Mouse (Mus musculus) liver, embryonic 13.5 days (tissue): ENCODE data around the gene Bcl11b. TPM values are rescaled to one million over a fixed set of nuclear protein-coding genes. Genes with fewer than 3 reads are reported as not detected.

Experiments used
- ATAC-seq: fragments of 200-750 bp; cut with Nextera tagmentation; 2 replicates; pipeline ENCODE4 v1.8.0; 2017; ENCODE audit warnings: low read depth, mild to moderate bottlenecking, moderate number of reproducible peaks, moderate library complexity
- DNase-seq: peaks from one replicate; pipeline ENCODE4 v3.0.0; 2022
- H3K27ac ChIP-seq: fragments of 300-500 bp; sonication (generic); 2 replicates; pipeline ENCODE4 v1.5.1; 2015; ENCODE audit warnings: moderate library complexity, mild to moderate bottlenecking, inconsistent platforms
- H3K27me3 ChIP-seq: fragments of 300-500 bp; sonication (generic); 2 replicates; pipeline ENCODE4 v1.6.1; 2015; ENCODE audit warnings: mild to moderate bottlenecking, inconsistent platforms
- H3K36me3 ChIP-seq: fragments of 300-500 bp; sonication (generic); 2 replicates; pipeline ENCODE4 v1.6.1; 2015; ENCODE audit warnings: mild to moderate bottlenecking, inconsistent platforms
- H3K4me1 ChIP-seq: fragments of 300-500 bp; sonication (generic); replicated peaks from 2 replicates; pipeline ENCODE4 v1.6.1; 2015; ENCODE audit warnings: inconsistent platforms
- H3K4me2 ChIP-seq: fragments of 300-500 bp; sonication (generic); 2 replicates; pipeline ENCODE4 v1.6.1; 2015; ENCODE audit warnings: inconsistent platforms, mild to moderate bottlenecking, moderate library complexity
- H3K4me3 ChIP-seq: fragments of 300-500 bp; sonication (generic); replicated peaks from 2 replicates; pipeline ENCODE4 v1.5.1; 2015; ENCODE audit warnings: mild to moderate bottlenecking, inconsistent platforms
- H3K9ac ChIP-seq: fragments of 300-500 bp; sonication (generic); 2 replicates; pipeline ENCODE4 v1.6.1; 2015; ENCODE audit warnings: mild to moderate bottlenecking, inconsistent platforms
- H3K9me3 ChIP-seq: fragments of 300-500 bp; sonication (generic); replicated peaks from 2 replicates; pipeline ENCODE4 v1.6.1; 2016; ENCODE audit warnings: inconsistent platforms
- WGBS: fragments of 180-500 bp; shearing (Covaris S2); methylation state at CpG from one replicate; pipeline ENCODE4 v1.1.7; 2015; ENCODE audit not compliant: insufficient replicate concordance; 5-methylcytosine and 5-hydroxymethylcytosine counted together
- polyA plus RNA-seq: library from polyadenylated mRNA; unstranded; fragments of >200 nt; fragmentation: Nextera tagmentation; extraction: Ambion mirVana; gene quantifications from 2 replicates; pipeline ENCODE4 v1.2.1, GENCODE M21; 2015

The Bcl11b gene
- polyA plus RNA-seq, 1 experiment from 2014 or later, result 0.08 TPM

- DNase-seq (no peak), ATAC-seq (no peak)
- Histone ChIP-seq H3K27ac (no peak overlapping the region), H3K36me3 (no peaks in the 10 kb centered on the region), H3K4me2 (no peak overlapping the region), H3K4me1 (peaks cover 8% of the 10 kb centered on the region; the same call in 1 of the 2 replicates), H3K4me3 (no peak overlapping the region), H3K9ac (no peak overlapping the region), H3K27me3 (peaks cover 78% of the 10 kb centered on the region), H3K9me3 (no peaks in the 10 kb centered on the region)
- 43% methylated on average over 8 of the region's 8 CpGs for WGBS
Measured at GRCm38 (mm10) chr12:107978736-107979255, 24.6 kb downstream of the Bcl11b start.

DNA sequence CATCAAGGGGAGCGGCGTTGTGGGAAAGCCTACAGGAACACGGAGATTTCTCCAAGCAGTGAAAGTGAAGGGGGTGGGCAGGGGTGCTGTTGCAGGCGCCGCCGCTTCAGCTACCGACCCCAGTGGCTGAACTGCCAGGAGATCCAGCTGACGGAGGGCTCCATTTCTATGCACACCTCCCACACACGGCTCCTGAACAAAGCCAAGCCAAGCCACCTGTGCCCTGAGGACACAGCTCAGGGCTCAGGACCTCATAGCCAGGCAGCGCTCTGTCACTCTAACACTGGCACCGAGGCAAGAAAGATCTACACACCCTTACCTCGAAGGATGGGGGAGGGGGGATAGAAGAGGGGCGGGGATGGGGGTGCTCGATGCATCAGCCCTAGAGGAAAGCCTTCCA, 25.3 kb downstream of the Bcl11b start:
- Histone ChIP-seq H3K27me3 (peaks cover 78% of the 10 kb centered on the region), H3K4me3 (no peak overlapping the region), H3K27ac (no peak overlapping the region), H3K36me3 (no peaks in the 10 kb centered on the region), H3K4me1 (peaks cover 8% of the 10 kb centered on the region; the same call in 1 of the 2 replicates), H3K4me2 (no peak overlapping the region), H3K9ac (no peak overlapping the region), H3K9me3 (no peaks in the 10 kb centered on the region)
- WGBS, result 8% methylated on average over 14 of the region's 14 CpGs
- DNase-seq (no peak), ATAC-seq (no peak)

DNA sequence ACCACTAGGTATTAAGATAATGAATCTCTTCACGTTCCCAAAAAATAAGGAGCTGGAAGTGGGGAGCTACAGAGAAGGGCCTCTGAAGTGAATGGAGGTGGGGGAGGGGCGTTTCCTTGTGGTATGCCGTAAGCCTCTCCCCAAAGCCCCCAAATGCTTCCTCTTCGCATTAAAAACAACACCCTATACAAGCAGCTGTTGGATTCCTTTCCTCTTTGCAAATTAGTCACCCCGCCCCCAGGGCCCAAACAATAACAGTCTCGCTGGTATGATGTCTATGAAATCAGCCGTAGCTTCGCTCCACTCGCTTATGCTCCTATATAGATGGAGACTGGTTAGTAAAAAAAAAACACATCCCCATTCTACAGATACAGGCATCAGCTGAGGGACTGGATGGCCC, 25.9 kb downstream of the Bcl11b start:
- DNase-seq (no peak), ATAC-seq (no peak)
- Histone ChIP-seq H3K36me3 (no peaks in the 10 kb centered on the region), H3K9me3 (no peaks in the 10 kb centered on the region), H3K9ac (no peak overlapping the region), H3K4me2 (no peak overlapping the region), H3K27ac (no peak overlapping the region), H3K4me1 (peaks cover 8% of the 10 kb centered on the region; the same call in 1 of the 2 replicates), H3K4me3 (no peak overlapping the region), H3K27me3 (peaks cover 76% of the 10 kb centered on the region)
- WGBS, result 7% methylated on average over 9 of the region's 9 CpGs

- no peak overlapping the region for H3K4me3 ChIP-seq
- DNase-seq (no peak), ATAC-seq (no peak)
- H3K9ac ChIP-seq, result no peak overlapping the region
- H3K4me1 ChIP-seq, result peaks cover 8% of the 10 kb centered on the region; the same call in 1 of the 2 replicates
- H3K4me2 ChIP-seq, result no peak overlapping the region
- H3K27me3 ChIP-seq, result peaks cover 72% of the 10 kb centered on the region
- no peaks in the 10 kb centered on the region for H3K36me3 ChIP-seq
- WGBS, result 12% methylated on average over 8 of the region's 8 CpGs
- no peak overlapping the region for H3K27ac ChIP-seq
- no peaks in the 10 kb centered on the region for H3K9me3 ChIP-seq
Measured at GRCm38 (mm10) chr12:107977086-107977485, 26.3 kb downstream of the Bcl11b start.

DNA sequence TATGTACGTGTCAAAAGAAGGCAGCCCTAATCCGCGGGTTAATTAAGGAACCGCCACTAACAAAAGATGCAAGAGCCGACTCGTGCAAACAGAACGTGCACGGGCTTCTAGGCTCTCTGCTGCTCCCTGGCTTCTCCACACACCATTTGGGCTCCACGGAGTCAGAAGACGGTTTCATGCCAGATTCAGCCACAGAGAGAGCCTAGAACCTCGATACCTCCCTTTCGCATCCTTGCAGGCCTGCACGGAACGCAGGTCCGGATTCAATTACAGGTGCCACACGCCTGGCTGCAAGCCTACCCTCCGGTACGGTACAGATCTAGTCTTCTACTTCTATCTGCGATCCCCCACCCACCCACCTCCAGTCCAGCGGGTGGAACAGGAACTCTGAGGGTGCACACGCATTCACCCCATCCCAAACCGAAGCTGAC, 26.8 kb downstream of the Bcl11b start:
- no peak overlapping the region for H3K27ac ChIP-seq
- peaks cover 67% of the 10 kb centered on the region for H3K27me3 ChIP-seq
- WGBS, result 25% methylated on average over 22 of the region's 22 CpGs

DNA sequence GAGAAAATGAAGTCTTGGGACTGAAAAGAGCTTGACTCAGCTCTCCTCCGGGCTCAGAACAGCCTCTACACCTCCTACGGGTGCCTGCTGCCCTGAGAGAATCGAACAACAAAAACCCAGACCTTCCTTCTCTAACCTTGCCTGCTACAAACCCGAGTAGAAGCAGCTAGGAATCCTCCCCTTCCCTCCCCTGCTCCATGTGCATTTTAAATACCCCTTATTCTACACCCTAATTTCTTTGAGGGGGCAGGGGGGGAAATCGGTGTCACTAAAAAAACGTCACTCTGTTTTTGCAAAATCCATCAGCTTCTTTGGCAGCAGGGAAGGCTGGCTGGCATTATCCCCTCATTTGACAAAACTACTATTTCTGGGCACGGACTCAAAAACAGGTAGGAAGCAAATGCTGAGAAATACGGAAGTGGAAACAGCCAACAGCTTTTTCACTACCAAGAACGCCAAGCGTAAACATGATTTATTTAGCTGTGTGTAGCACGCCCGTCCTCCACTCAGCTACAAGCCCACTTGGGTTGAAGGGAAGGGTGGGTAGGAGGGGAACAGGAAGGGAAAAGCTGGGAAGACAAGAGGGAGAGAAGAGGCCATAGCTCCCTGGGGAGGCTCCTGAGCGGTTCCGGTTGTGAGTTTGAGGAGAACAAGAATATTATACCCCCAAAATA, 27.4 kb downstream of the Bcl11b start:
- 23% methylated on average over 14 of the region's 14 CpGs for WGBS
- H3K4me3 ChIP-seq, result no peak overlapping the region
- H3K9ac ChIP-seq, result no peak overlapping the region
- H3K4me2 ChIP-seq, result no peak overlapping the region
- H3K4me1 ChIP-seq, result peaks cover 8% of the 10 kb centered on the region; the same call in 1 of the 2 replicates
- no peak overlapping the region for H3K27ac ChIP-seq
- H3K9me3 ChIP-seq, result no peaks in the 10 kb centered on the region
- DNase-seq (no peak), ATAC-seq (no peak)
- H3K36me3 ChIP-seq, result no peaks in the 10 kb centered on the region
- H3K27me3 ChIP-seq, result peaks cover 61% of the 10 kb centered on the region

More for the DNA sequence above, 26.8 kb downstream of the Bcl11b start:
- Histone ChIP-seq H3K36me3 (no peaks in the 10 kb centered on the region), H3K4me1 (peaks cover 8% of the 10 kb centered on the region; the same call in 1 of the 2 replicates), H3K4me2 (no peak overlapping the region), H3K9me3 (no peaks in the 10 kb centered on the region), H3K4me3 (no peak overlapping the region), H3K9ac (no peak overlapping the region)
- DNase-seq (no peak), ATAC-seq (no peak)

DNA sequence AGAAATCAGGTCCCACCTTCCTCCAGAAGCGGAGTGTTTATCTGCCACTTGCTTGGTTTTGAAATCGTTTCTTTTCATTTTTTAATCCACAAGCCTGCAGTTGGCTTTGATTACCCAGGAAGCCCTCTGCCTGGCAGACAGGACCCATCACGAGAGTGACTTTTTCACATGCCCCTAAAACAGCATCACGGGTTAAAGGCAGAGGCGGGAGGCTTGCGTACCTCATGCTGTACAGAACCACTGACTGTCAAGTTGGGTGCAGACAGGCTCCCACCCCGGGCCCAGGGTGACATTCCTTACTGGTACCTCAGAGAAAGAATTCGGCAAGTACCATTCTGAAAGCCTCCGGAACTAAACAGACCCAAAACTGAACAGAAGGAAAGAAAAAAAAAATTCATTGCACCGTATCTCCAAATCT, 27.9 kb downstream of the Bcl11b start:
- no peak overlapping the region for H3K9ac ChIP-seq
- no peak for DNase-seq
- H3K9me3 ChIP-seq, result no peaks in the 10 kb centered on the region
- no peak overlapping the region for H3K4me3 ChIP-seq
- ATAC-seq, result no peak
- H3K4me1 ChIP-seq, result peaks cover 5% of the 10 kb centered on the region; the same call in 1 of the 2 replicates
- no peaks in the 10 kb centered on the region for H3K36me3 ChIP-seq
- peaks cover 56% of the 10 kb centered on the region for H3K27me3 ChIP-seq
- no peak overlapping the region for H3K27ac ChIP-seq
- no peak overlapping the region for H3K4me2 ChIP-seq
- WGBS, result 62% methylated on average over 10 of the region's 10 CpGs

DNA sequence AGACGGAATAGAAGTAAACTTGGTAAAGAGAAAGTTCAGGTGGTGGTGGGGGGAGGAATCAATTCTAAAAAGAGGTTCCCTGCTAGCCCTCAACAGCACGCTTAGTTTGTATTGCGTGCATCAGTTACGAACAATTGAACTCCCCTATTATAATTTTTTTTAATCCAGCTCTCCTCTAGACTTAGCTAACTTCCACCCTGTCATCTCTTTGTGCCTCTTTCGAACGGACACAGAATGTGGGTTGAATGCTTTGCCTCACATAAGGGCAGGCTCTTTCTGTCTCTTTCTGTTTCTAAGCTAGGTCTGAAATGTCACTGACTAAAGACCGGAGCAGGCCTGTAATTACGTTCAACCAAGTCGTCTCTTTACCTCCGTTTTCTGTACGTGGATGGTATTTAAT, 28.9 kb downstream of the Bcl11b start:
- Histone ChIP-seq H3K9ac (no peak overlapping the region), H3K9me3 (no peaks in the 10 kb centered on the region; the same call in 1 of the 2 replicates), H3K27ac (no peak overlapping the region), H3K4me2 (no peak overlapping the region), H3K36me3 (no peaks in the 10 kb centered on the region), H3K4me3 (no peak overlapping the region), H3K27me3 (peaks cover 46% of the 10 kb centered on the region), H3K4me1 (no peaks in the 10 kb centered on the region)
- WGBS, result 75% methylated on average over 11 of the region's 11 CpGs
- DNase-seq, result no peak
- no peak for ATAC-seq

DNA sequence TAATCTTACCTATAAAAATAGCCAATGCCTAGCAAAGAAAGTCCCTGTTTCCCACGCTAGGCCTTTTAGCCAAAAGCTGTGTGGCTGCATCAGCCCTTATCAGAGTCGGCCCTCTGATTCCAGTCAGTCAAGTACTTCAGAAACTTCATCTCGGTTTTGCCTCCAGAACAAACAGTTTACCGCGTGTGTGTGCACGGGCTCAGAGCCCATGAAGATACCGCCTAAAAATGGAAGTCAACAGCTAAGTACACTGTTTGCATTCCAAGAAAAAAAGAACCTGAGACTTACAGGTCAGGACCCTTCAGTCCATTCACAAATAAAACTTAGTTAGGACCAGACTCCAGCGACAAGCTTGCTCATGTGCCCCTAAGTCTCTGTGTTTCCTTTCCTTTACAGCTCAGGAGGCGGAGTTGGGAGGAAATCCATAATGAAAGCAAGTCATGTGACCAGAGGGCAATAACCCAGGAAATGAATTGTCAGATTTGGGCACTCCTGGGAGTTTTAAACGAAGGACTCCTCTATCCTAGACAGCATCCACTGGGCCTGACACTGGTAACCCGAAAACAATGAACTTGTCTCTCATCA, 29.8 kb downstream of the Bcl11b start:
- Histone ChIP-seq H3K27me3 (peaks cover 37% of the 10 kb centered on the region), H3K4me1 (no peaks in the 10 kb centered on the region), H3K36me3 (no peaks in the 10 kb centered on the region), H3K27ac (no peak overlapping the region), H3K9ac (no peak overlapping the region), H3K4me3 (no peak overlapping the region), H3K4me2 (no peak overlapping the region), H3K9me3 (no peaks in the 10 kb centered on the region; the same call in 1 of the 2 replicates)
- DNase-seq, result no peak
- ATAC-seq, result no peak
- WGBS, result 40% methylated on average over 11 of the region's 11 CpGs

GRCm38 (mm10) chr12:107971081-107971780, 32.2 kb downstream of the Bcl11b start:
- no peak for DNase-seq
- H3K9ac ChIP-seq, result no peak overlapping the region
- no peak overlapping the region for H3K4me3 ChIP-seq
- WGBS, result 55% methylated on average over 12 of the region's 12 CpGs
- no peak for ATAC-seq
- H3K27me3 ChIP-seq, result peaks cover 13% of the 10 kb centered on the region
- H3K9me3 ChIP-seq, result no peaks in the 10 kb centered on the region; the same call in 1 of the 2 replicates
- H3K4me1 ChIP-seq, result no peaks in the 10 kb centered on the region
- no peak overlapping the region for H3K4me2 ChIP-seq
- H3K36me3 ChIP-seq, result no peaks in the 10 kb centered on the region
- no peak overlapping the region for H3K27ac ChIP-seq

DNA sequence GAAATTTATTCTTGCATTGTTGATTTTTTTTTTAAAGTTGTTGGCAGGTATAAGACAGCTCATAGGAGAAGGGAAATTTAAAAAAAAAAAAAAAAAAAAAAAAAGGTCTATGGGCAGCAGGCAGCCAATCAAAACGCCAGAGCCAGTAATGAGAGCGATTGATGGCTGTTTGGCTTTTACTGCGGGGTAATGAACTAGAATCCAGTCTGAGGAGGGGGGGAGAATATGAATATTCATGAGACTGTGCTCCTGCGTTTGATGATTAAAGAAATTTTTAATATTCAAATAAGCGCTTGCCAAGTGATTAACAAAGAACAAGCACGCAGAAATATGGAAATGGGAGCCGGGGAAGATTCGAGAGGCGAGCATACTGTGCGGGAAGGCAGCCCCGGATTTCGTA, 32.8 kb downstream of the Bcl11b start:
- Histone ChIP-seq H3K4me1 (no peaks in the 10 kb centered on the region), H3K27ac (no peak overlapping the region), H3K9ac (no peak overlapping the region), H3K9me3 (no peaks in the 10 kb centered on the region; the same call in 1 of the 2 replicates), H3K27me3 (peaks cover 7% of the 10 kb centered on the region), H3K4me2 (no peak overlapping the region), H3K36me3 (no peaks in the 10 kb centered on the region), H3K4me3 (no peak overlapping the region)
- no peak for DNase-seq
- ATAC-seq, result no peak
- WGBS, result 43% methylated on average over 12 of the region's 12 CpGs
